Mouse (Mus musculus) brain, embryonic 14.5 days (tissue): ENCODE measurements around the gene Thap8.

ENCODE experiments used
- CTCF ChIP-seq: fragments of 200-500 bp; IDR thresholded peaks from 2 replicates; pipeline ENCODE4 v1.5.1; 2012; ENCODE audit warnings: inconsistent platforms, mild to moderate bottlenecking, moderate library complexity, borderline replicate concordance; ENCODE audit not compliant: insufficient read depth, insufficient read length; ENCODE audit errors: extremely low read depth
- POLR2A ChIP-seq: fragments of 200-500 bp; IDR thresholded peaks from 2 replicates; pipeline ENCODE4 v1.6.1; 2012; ENCODE audit warnings: mild to moderate bottlenecking, inconsistent platforms, borderline replicate concordance; ENCODE audit not compliant: poor library complexity, insufficient read depth, insufficient read length, severe bottlenecking; ENCODE audit errors: extremely low read depth

- TF ChIP-seq CTCF = no peak
- TF ChIP-seq POLR2A = no peak
Measured at GRCm38 (mm10) chr7:30281522-30281921, 1.6 kb downstream of the Thap8 start.
